In genomic region chr19:11736455-11736854, GRCm38 (mm10) we compare ENCODE assay signal across 23 mouse cellular contexts. TPM values are rescaled to one million over a fixed set of nuclear protein-coding genes. Genes with fewer than 3 reads are reported as not detected.
"Had no signal": no experiment of that assay in that cellular context is flagged by ENCODE, and none has a peak within 500 bp of the region (broad histone marks: within the 10 kb centered on the region; RNA-seq: fewer than 3 reads in every experiment).

No protein-coding gene starts in this region.

- H3K27me3 ChIP-seq: kidney, embryonic 15.5 days; lung, embryonic 15.5 days; neural tube, embryonic 12.5 days; stomach, embryonic 15.5 days had no signal

- DNase-seq: kidney, adult 2 months; kidney, postnatal 10 days; kidney, postnatal 36 days; layer of hippocampus, postnatal 36 days; lung, adult 18-20 months; lung, postnatal 14 days; lung, postnatal 4 days; midbrain, embryonic 14.5 days; retina, postnatal 1 day; right cerebral cortex, postnatal 25 days; spleen, adult 18-20 months; thymus, postnatal 25 days had no signal

- H3K27ac ChIP-seq: kidney, embryonic 15.5 days; left cerebral cortex, adult 2 months; lung, embryonic 15.5 days; neural tube, embryonic 12.5 days; stomach, embryonic 15.5 days had no signal

- H3K9ac ChIP-seq: kidney, embryonic 15.5 days; lung, embryonic 15.5 days; neural tube, embryonic 12.5 days; stomach, embryonic 15.5 days had no signal

- H3K9me3 ChIP-seq: kidney, embryonic 15.5 days; lung, embryonic 15.5 days; neural tube, embryonic 12.5 days; stomach, embryonic 15.5 days had no signal

- H3K36me3 ChIP-seq: kidney, embryonic 15.5 days; lung, embryonic 15.5 days; neural tube, embryonic 12.5 days; stomach, embryonic 15.5 days had no signal

- ATAC-seq: intestine, postnatal 0 days had no signal

- H3K4me3 ChIP-seq: kidney, embryonic 15.5 days; left cerebral cortex, adult 2 months; lung, embryonic 15.5 days; neural tube, embryonic 12.5 days; stomach, embryonic 15.5 days had no signal

- H3K4me1 ChIP-seq: kidney, embryonic 15.5 days; lung, embryonic 15.5 days; neural tube, embryonic 12.5 days; stomach, embryonic 15.5 days had no signal

- H3K4me2 ChIP-seq: kidney, embryonic 15.5 days; lung, embryonic 15.5 days; midbrain, embryonic 11.5 days; neural tube, embryonic 12.5 days; stomach, embryonic 15.5 days had no signal

RNA-seq across cellular contexts. Expression of gene Gif, which starts 10.9 kb away (rescaled TPM):
- polyA plus RNA-seq: intestine, embryonic 14.5 days; intestine, postnatal 0 days; kidney, adult 2 months; kidney, embryonic 15.5 days; limb, embryonic 11.5 days; limb, embryonic 14.5 days; midbrain, embryonic 11.5 days; midbrain, embryonic 14.5 days; neural tube, embryonic 12.5 days; thymus, postnatal 0 days had no signal

RNA-seq across cellular contexts. Expression of gene Oosp3, which starts 39.6 kb away (rescaled TPM):
- polyA plus RNA-seq: intestine, embryonic 14.5 days; intestine, postnatal 0 days; kidney, adult 2 months; kidney, embryonic 15.5 days; limb, embryonic 11.5 days; limb, embryonic 14.5 days; lung, embryonic 15.5 days; midbrain, embryonic 11.5 days; midbrain, embryonic 14.5 days; neural tube, embryonic 12.5 days; stomach, embryonic 15.5 days; thymus, postnatal 0 days had no signal

RNA-seq across cellular contexts. Expression of gene Oosp1, which starts 45.5 kb away (rescaled TPM):
- polyA plus RNA-seq: intestine, embryonic 14.5 days; intestine, postnatal 0 days; kidney, adult 2 months; kidney, embryonic 15.5 days; limb, embryonic 11.5 days; limb, embryonic 14.5 days; lung, embryonic 15.5 days; midbrain, embryonic 11.5 days; midbrain, embryonic 14.5 days; neural tube, embryonic 12.5 days; stomach, embryonic 15.5 days had no signal
